Mouse (Mus musculus) stomach, embryonic 14.5 days (tissue): ENCODE results near the gene Lamb3. TPM values are rescaled to one million over a fixed set of nuclear protein-coding genes. Genes with fewer than 3 reads are reported as not detected.

Source experiments
- ATAC-seq: fragments of 200-750 bp; cut with Nextera tagmentation; 2 replicates; pipeline ENCODE4 v1.8.0; 2017; ENCODE audit warnings: low read depth, moderate TSS enrichment; ENCODE audit not compliant: insufficient number of reproducible peaks, insufficient read depth, low FRiP score
- H3K27ac ChIP-seq: fragments of 300-500 bp; sonication (generic); 2 replicates; pipeline ENCODE4 v1.5.1; 2014; ENCODE audit warnings: mild to moderate bottlenecking, low read length, moderate library complexity, mixed read lengths
- H3K27me3 ChIP-seq: fragments of 300-500 bp; sonication (generic); 2 replicates; pipeline ENCODE4 v1.6.1; 2014; ENCODE audit warnings: low read length, control low read depth, mixed read lengths; ENCODE audit not compliant: control insufficient read depth, insufficient read depth
- H3K36me3 ChIP-seq: fragments of 300-500 bp; sonication (generic); 2 replicates; pipeline ENCODE4 v1.6.1; 2014; ENCODE audit warnings: mild to moderate bottlenecking, control low read depth, low read length, moderate library complexity, mixed read lengths; ENCODE audit not compliant: control insufficient read depth, insufficient read depth
- H3K4me1 ChIP-seq: fragments of 300-500 bp; sonication (generic); 2 replicates; pipeline ENCODE4 v1.6.1; 2014; ENCODE audit warnings: low read length, control low read depth, mixed read lengths; ENCODE audit not compliant: control insufficient read depth, insufficient read depth
- H3K4me2 ChIP-seq: fragments of 300-500 bp; sonication (generic); replicated peaks from 2 replicates; pipeline ENCODE4 v1.6.1; 2014; ENCODE audit warnings: low read depth, low read length, control low read depth
- H3K4me3 ChIP-seq: fragments of 300-500 bp; sonication (generic); 2 replicates; pipeline ENCODE4 v1.5.1; 2014; ENCODE audit warnings: low read depth, low read length, control low read depth
- H3K9ac ChIP-seq: fragments of 300-500 bp; sonication (generic); replicated peaks from 2 replicates; pipeline ENCODE4 v1.6.1; 2014; ENCODE audit warnings: low read depth, mild to moderate bottlenecking, control low read depth, low read length, moderate library complexity, mixed read lengths
- H3K9me3 ChIP-seq: fragments of 300-500 bp; sonication (generic); 2 replicates; pipeline ENCODE4 v1.6.1; 2016; ENCODE audit warnings: low read depth, low read length, control low read depth; ENCODE audit not compliant: control insufficient read depth
- WGBS: fragments of 180-500 bp; shearing (Covaris S2); extraction: QIAGEN DNeasy Blood & Tissue Kit; methylation state at CpG from one replicate; pipeline ENCODE4 v1.1.7; 2014; 5-methylcytosine and 5-hydroxymethylcytosine counted together
- polyA plus RNA-seq: library from polyadenylated mRNA; unstranded; fragments of >200 nt; fragmentation: Nextera tagmentation; extraction: Ambion mirVana; gene quantifications from 2 replicates; pipeline ENCODE4 v1.2.1, GENCODE M21; 2014

Lamb3 gene
- polyA plus RNA-seq: 9.7 and 13.7 TPM in 2 replicates

DNA sequence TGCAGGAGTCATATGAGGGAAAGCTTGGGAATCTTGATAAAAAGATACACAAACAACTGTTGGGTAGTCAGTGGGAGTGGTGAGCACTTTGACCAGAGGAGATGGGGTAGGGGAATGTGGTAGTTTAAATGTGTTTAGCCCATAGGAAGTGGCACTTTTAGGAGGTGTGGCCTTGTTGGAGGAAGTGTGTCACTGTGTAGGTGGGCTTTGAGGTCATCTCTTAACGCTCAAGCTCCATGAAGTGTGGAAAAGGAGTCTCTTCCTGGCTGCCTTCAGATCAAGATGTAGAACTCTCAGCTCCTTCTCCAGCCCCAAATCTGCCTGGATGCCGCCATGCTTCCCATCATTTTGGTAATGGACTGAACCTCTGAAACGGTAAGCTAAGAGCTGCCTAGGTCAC is at the start of gene Lamb3:
Gene Lamb3, plus strand, starts transcription at position 197 of the 400 bp plus-strand sequence.
- no peak within 1 kb of the TSS for H3K4me3 ChIP-seq
- no peak for ATAC-seq
- WGBS: 88% methylated on average over 3 of the region's 3 CpGs
- H3K36me3 ChIP-seq: no peaks in the 10 kb centered on the region
- H3K9me3 ChIP-seq: no peaks in the 10 kb centered on the region
- no peak within 1 kb of the TSS for H3K27ac ChIP-seq
- no peaks in the 10 kb centered on the region for H3K4me1 ChIP-seq
- no peak within 1 kb of the TSS for H3K9ac ChIP-seq
- no peaks in the 10 kb centered on the region for H3K27me3 ChIP-seq
- no peak within 1 kb of the TSS for H3K4me2 ChIP-seq

DNA sequence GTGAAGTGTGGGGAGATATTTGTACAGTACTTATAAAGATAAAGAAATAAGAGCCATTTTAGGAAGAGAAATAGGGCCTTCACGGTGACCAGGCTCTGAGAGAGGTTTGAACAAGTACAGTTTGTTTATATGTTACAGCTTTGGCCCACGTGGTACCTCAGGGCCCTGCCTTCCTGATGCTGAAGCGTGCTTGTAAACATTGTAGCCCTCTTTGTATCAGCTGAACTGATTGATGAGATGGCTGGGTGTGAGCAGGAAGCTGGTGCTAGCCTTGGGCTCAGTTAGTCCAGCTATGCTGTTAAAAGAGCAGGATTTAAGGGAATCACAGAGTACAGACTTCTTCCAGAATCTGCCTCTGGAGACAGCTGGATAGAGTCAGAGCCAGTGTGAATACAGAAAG is 48.3 kb upstream of the Lamb3 start:
- Histone ChIP-seq H3K9ac (no peak overlapping the region), H3K27me3 (no peaks in the 10 kb centered on the region), H3K4me1 (peaks cover 31% of the 10 kb centered on the region), H3K36me3 (no peaks in the 10 kb centered on the region), H3K4me3 (no peak overlapping the region), H3K9me3 (no peaks in the 10 kb centered on the region), H3K4me2 (no peak overlapping the region), H3K27ac (no peak overlapping the region)
- no peak for ATAC-seq
- 10% methylated on average over 3 of the region's 3 CpGs for WGBS

- H3K36me3 ChIP-seq: no peaks in the 10 kb centered on the region
- H3K27me3 ChIP-seq: no peaks in the 10 kb centered on the region
- ATAC-seq: no peak
- no peaks in the 10 kb centered on the region for H3K9me3 ChIP-seq
- H3K4me3 ChIP-seq: no peak overlapping the region
- H3K4me2 ChIP-seq: peak overlapping the region; percentile 49; the same call in 1 of the 2 replicates
- H3K27ac ChIP-seq: no peak overlapping the region
- 48% methylated on average over 1 of the region's 1 CpGs for WGBS
- H3K9ac ChIP-seq: no peak overlapping the region
- H3K4me1 ChIP-seq: peaks cover 31% of the 10 kb centered on the region
Observed at GRCm38 (mm10) chr1:193159613-193160012, 47.9 kb upstream of the Lamb3 start.

DNA sequence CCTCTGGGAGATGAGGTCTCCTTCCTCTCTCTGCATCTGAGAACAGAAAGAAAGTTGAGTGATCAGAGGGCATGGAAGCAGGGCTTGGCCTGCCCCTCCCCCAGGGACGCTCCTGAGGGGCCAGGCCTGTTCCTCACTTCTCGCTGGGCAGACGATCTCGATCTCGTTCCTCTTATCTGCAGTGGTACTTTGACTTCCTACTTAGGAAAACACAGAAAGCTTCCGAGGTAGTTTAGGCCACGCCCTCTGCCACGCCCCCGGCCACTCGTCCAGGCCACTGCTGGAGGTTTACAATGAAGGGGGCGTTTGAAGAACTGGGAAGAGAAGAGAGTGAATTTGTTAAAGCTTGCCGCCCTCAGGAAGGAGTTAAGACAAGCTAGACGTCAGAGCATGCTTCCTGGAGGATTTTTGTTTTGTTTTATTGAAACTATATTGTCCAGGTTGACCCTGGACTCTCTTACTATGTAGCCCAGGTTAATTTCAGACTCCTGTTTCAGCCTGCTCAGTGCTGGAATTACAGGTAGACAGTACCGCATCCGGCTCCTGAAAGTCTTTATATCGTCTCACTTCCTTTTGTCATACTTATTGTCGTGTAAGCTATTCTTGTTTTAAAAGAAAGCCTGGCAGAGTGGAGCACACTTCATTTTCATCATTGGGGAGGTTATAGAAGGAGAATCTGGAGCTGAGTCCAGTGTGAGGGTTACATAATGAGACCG is 47.0 kb upstream of the Lamb3 start:
- peak overlapping the region; percentile 16 for H3K4me3 ChIP-seq
- 14% methylated on average over 18 of the region's 18 CpGs for WGBS
- peaks cover 29% of the 10 kb centered on the region for H3K4me1 ChIP-seq
- H3K9ac ChIP-seq: 0 out of 2 replicates have a peak overlapping the region, but pooled peaks have one; percentile 10
- ATAC-seq: peak; percentile 66; the same call in 1 of the 2 replicates
- H3K4me2 ChIP-seq: peak overlapping the region; percentile 49
- no peaks in the 10 kb centered on the region; the same call in 1 of the 2 replicates for H3K36me3 ChIP-seq
- H3K27me3 ChIP-seq: no peaks in the 10 kb centered on the region
- H3K9me3 ChIP-seq: no peaks in the 10 kb centered on the region
- peak overlapping the region; percentile 10; the same call in 1 of the 2 replicates for H3K27ac ChIP-seq

DNA sequence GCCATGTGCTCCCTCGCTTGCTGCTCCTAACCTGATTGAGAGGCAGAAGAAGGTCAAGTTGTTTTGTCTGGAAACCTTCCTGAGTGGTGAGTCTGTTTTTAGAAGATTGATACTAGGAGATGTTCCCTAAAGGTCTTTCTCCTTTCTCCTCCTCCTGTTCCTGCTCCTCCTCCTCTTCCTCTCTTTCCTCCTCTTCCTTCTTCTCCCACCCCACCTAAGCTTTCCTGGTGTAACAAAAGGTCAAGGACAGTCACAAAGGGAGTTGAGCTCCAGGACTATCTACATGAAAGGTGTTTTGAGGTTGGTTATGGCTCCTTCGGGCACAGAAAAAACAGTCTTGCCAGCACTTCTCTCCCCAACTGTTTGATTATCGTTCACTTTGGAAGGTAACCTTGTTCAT is 39.8 kb upstream of the Lamb3 start, which contains the start of gene A130010J15Rik:
Gene A130010J15Rik, plus strand, starts transcription at position 301 of the 400 bp plus-strand sequence.
- no peak within 1 kb of the TSS for H3K4me3 ChIP-seq
- WGBS: 85% methylated on average over 3 of the region's 3 CpGs
- H3K4me2 ChIP-seq: no peak within 1 kb of the TSS
- no peaks in the 10 kb centered on the region for H3K9me3 ChIP-seq
- no peak within 1 kb of the TSS for H3K27ac ChIP-seq
- no peak within 1 kb of the TSS for H3K9ac ChIP-seq
- ATAC-seq: no peak
- H3K4me1 ChIP-seq: peaks cover 14% of the 10 kb centered on the region
- no peaks in the 10 kb centered on the region for H3K27me3 ChIP-seq
- H3K36me3 ChIP-seq: no peaks in the 10 kb centered on the region; the same call in 1 of the 2 replicates

- Histone ChIP-seq H3K9me3 (no peaks in the 10 kb centered on the region), H3K36me3 (no peaks in the 10 kb centered on the region; the same call in 1 of the 2 replicates), H3K4me3 (no peak overlapping the region), H3K27ac (no peak overlapping the region), H3K27me3 (no peaks in the 10 kb centered on the region), H3K4me1 (peaks cover 19% of the 10 kb centered on the region), H3K4me2 (no peak overlapping the region), H3K9ac (no peak overlapping the region)
- 76% methylated on average over 7 of the region's 7 CpGs for WGBS
- ATAC-seq: no peak
Observed at GRCm38 (mm10) chr1:193169228-193169627, 38.3 kb upstream of the Lamb3 start.

- no peaks in the 10 kb centered on the region for H3K9me3 ChIP-seq
- H3K27ac ChIP-seq: no peak overlapping the region
- H3K27me3 ChIP-seq: no peaks in the 10 kb centered on the region
- no peak overlapping the region for H3K4me2 ChIP-seq
- no peak overlapping the region for H3K9ac ChIP-seq
- peaks cover 23% of the 10 kb centered on the region for H3K4me1 ChIP-seq
- no peak overlapping the region for H3K4me3 ChIP-seq
- ATAC-seq: no peak
- 59% methylated on average over 2 of the region's 2 CpGs for WGBS
- no peaks in the 10 kb centered on the region; the same call in 1 of the 2 replicates for H3K36me3 ChIP-seq
Observed at GRCm38 (mm10) chr1:193169856-193170255, 37.6 kb upstream of the Lamb3 start.

DNA sequence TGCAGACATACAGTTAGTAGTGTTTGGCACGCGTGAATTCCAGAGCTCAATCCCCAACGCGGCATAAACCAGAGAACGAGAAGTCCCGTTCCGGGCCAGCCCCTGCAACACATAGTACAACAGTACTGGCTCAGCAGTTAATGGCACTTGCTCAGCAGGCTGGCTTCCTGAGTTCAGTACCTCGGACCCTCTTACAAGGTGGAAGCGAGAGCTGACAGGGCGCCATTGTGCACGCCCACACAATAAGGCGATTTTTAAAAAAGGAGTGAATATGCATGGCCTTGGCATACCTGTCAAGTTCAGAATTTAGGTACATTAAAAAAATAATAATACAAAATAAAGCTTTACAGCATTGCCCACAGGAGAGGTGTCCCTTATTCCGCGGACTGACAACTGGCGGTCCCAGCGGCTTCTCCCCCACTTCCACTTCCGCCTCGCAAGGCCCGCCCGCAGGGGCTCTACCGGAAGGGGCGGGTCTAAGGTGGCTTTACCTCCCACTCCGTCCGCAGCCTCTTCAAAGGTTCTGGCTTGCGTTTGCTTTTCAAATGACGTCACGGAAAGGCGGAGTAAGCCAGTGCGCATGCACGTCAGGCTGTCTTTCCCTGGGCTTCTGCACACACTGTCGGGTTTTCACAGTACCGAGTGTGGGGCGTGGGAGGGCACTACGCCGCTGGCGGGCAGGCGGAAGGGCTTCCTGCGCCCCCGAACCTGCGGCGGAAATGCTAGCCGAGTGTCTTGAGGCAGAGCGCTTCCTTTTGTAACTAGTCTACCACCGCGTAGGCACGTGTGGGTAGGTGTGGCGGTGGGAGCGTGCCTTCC is 34.3 kb upstream of the Lamb3 start:
- peak overlapping the region; percentile 80 for H3K9ac ChIP-seq
- H3K27ac ChIP-seq: peak overlapping the region; percentile 84
- WGBS: under 1% methylated on average over 48 of the region's 48 CpGs
- no peaks in the 10 kb centered on the region for H3K36me3 ChIP-seq
- H3K4me1 ChIP-seq: peaks cover 24% of the 10 kb centered on the region
- no peaks in the 10 kb centered on the region for H3K9me3 ChIP-seq
- H3K27me3 ChIP-seq: no peaks in the 10 kb centered on the region
- ATAC-seq: peak; percentile 99
- peak overlapping the region; percentile 80 for H3K4me2 ChIP-seq
- H3K4me3 ChIP-seq: peak overlapping the region; percentile 77
